Mouse (Mus musculus): Measurements from ENCODE around the gene Nwd1. TPM values are rescaled to one million over a fixed set of nuclear protein-coding genes. Genes with fewer than 3 reads are reported as not detected.

Nwd1 gene
- total and polyA plus RNA-seq, 2 experiments from 2014 or later: 1.9 to 24.4 TPM

DNA sequence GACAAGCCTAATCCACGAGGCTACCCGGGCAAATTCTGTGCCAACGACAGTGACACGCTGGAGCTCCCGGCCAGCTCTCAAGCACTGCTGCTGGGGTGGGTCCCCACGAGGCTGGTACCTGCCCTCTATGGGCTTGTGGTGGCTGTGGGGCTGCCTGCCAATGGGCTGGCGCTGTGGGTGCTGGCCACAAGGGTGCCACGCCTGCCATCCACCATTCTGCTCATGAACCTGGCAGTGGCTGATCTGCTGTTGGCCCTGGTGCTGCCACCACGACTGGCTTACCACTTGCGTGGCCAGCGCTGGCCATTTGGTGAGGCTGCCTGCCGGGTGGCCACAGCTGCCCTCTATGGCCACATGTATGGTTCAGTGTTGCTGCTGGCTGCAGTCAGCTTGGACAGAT lies 115.8 kb downstream of the Nwd1 start:
- DNase-seq (no peak), ATAC-seq (no peak)
- Histone ChIP-seq H3K4me2 (ENCODE audit: low read depth) (no peak overlapping the region), H3K9me3 (ENCODE audit: low read length) (no peaks in the 10 kb centered on the region), H3K4me3 (ENCODE audit: low read depth, low read length) (no peak overlapping the region), H3K27me3 (ENCODE audit: insufficient read depth, low read length) (no peaks in the 10 kb centered on the region), H3K4me1 (ENCODE audit: insufficient read depth) (no peaks in the 10 kb centered on the region), H3K36me3 (ENCODE audit: insufficient read depth) (peaks cover 17% of the 10 kb centered on the region), H3K27ac (ENCODE audit: low read depth, low read length) (no peak overlapping the region), H3K9ac (no peak overlapping the region)
- no peak for TF ChIP-seq CTCF (IDR thresholded peaks at IDR 0.05; ENCODE audit: low read depth)
- 91% methylated on average over 12 of the region's 12 CpGs for WGBS

DNA sequence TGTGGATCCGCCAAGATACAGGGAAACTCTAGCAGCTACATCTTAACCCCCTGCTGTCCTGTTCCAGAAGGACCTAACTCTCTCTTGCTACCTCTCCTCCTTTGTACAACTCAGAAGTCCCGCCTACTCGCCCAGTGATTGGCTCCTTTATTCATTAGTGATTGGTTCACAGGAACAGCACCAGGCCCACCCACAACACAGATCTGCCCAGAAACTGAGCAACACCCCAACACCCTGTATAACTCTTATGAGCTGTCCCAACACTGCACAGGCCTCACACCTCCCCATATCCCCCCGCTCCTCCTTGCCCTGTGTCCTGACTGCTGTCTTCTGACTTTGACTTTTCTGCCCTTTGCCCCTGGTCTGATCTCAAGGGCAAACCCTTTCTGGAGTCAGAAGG lies 119.2 kb downstream of the Nwd1 start:
- Histone ChIP-seq H3K9ac (no peak overlapping the region), H3K4me3 (ENCODE audit: low read depth, low read length) (no peak overlapping the region), H3K27ac (ENCODE audit: low read depth, low read length) (no peak overlapping the region), H3K27me3 (ENCODE audit: insufficient read depth, low read length) (no peaks in the 10 kb centered on the region), H3K9me3 (ENCODE audit: low read length) (no peaks in the 10 kb centered on the region), H3K4me2 (ENCODE audit: low read depth) (no peak overlapping the region), H3K36me3 (ENCODE audit: insufficient read depth) (no peaks in the 10 kb centered on the region), H3K4me1 (ENCODE audit: insufficient read depth) (no peaks in the 10 kb centered on the region)
- 63% methylated on average over 4 of the region's 4 CpGs for WGBS
- ATAC-seq (no peak), DNase-seq (no peak)
- no peak for TF ChIP-seq CTCF (IDR thresholded peaks at IDR 0.05; ENCODE audit: low read depth)

DNA sequence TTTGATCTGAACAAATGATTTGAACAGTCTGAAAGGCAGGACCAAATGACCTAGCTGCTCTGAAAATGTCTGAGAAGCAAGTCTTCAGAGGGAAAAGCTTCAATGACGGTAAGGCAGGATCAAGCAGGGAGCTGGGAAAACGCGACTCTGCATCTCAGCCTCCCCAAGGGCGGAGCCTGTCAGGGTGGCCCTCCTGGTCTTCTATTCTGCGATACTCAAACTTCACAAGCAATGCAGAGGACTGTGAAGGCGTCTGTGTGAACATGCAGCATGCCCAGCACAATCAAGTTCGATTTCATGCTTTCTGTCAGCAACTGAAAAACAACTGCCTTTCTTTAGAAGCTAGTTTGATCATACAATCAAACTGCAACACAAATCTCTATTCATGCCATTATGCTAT lies 120.3 kb downstream of the Nwd1 start:
- Histone ChIP-seq H3K27me3 (ENCODE audit: insufficient read depth, low read length) (no peaks in the 10 kb centered on the region), H3K4me3 (ENCODE audit: low read depth, low read length) (no peak overlapping the region), H3K4me2 (ENCODE audit: low read depth) (no peak overlapping the region), H3K27ac (ENCODE audit: low read depth, low read length) (no peak overlapping the region), H3K9ac (no peak overlapping the region), H3K36me3 (ENCODE audit: insufficient read depth) (no peaks in the 10 kb centered on the region), H3K9me3 (ENCODE audit: low read length) (no peaks in the 10 kb centered on the region), H3K4me1 (ENCODE audit: insufficient read depth) (no peaks in the 10 kb centered on the region)
- no peak for TF ChIP-seq CTCF (IDR thresholded peaks at IDR 0.05; ENCODE audit: low read depth)
- 28% methylated on average over 7 of the region's 7 CpGs for WGBS
- ATAC-seq (no peak), DNase-seq (no peak)

Small RNAs within 50 kb of the gene (microRNA-seq; reads per million reads assigned to microRNA genes)
- 0 reads per million in 2 experiments for gene Gm26237

Other genes starting within 250 kb of the Nwd1 start
- 61.6 and 62.9 TPM in 2 replicates for gene Eps15l1, start 225.3 kb upstream of the Nwd1 start, total RNA-seq (2014; rRNA removed)
- 44.2 and 48.8 TPM in 2 replicates for gene Eps15l1, start 225.3 kb upstream of the Nwd1 start, polyA plus RNA-seq (2015; fragmentation: Nextera tagmentation; extraction: Ambion mirVana)
- 0.77 and 1.00 TPM in 2 replicates for gene Calr3, start 202.8 kb upstream of the Nwd1 start, total RNA-seq (2014; rRNA removed)
- 1.1 and 1.4 TPM in 2 replicates for gene Calr3, start 202.8 kb upstream of the Nwd1 start, polyA plus RNA-seq (2015; fragmentation: Nextera tagmentation; extraction: Ambion mirVana)
- 12.5 and 13.7 TPM in 2 replicates for gene 1700030K09Rik, start 202.8 kb upstream of the Nwd1 start, total RNA-seq (2014; rRNA removed)
- gene 1700030K09Rik, start 202.8 kb upstream of the Nwd1 start, polyA plus RNA-seq (2015; fragmentation: Nextera tagmentation; extraction: Ambion mirVana): 15.5 and 16.1 TPM in 2 replicates
- gene Cherp, start 171.5 kb upstream of the Nwd1 start, total RNA-seq (2014; rRNA removed): 21.2 and 29.8 TPM in 2 replicates
- gene Cherp, start 171.5 kb upstream of the Nwd1 start, polyA plus RNA-seq (2015; fragmentation: Nextera tagmentation; extraction: Ambion mirVana): 36.8 and 43.7 TPM in 2 replicates
- 47.1 and 55.1 TPM in 2 replicates for gene Slc35e1, start 154.1 kb upstream of the Nwd1 start, total RNA-seq (2014; rRNA removed)
- 8.8 and 12.2 TPM in 2 replicates for gene Slc35e1, start 154.1 kb upstream of the Nwd1 start, polyA plus RNA-seq (2015; fragmentation: Nextera tagmentation; extraction: Ambion mirVana)
- 10.9 and 14.2 TPM in 2 replicates for gene Med26, start 98.4 kb upstream of the Nwd1 start, total RNA-seq (2014; rRNA removed)
- 17.7 and 18.6 TPM in 2 replicates for gene Med26, start 98.4 kb upstream of the Nwd1 start, polyA plus RNA-seq (2015; fragmentation: Nextera tagmentation; extraction: Ambion mirVana)
- 115 and 117 TPM in 2 replicates for gene Smim7, start 75.6 kb upstream of the Nwd1 start, total RNA-seq (2014; rRNA removed)
- 151 and 163 TPM in 2 replicates for gene Smim7, start 75.6 kb upstream of the Nwd1 start, polyA plus RNA-seq (2015; fragmentation: Nextera tagmentation; extraction: Ambion mirVana)
- 40.2 and 46.0 TPM in 2 replicates for gene Tmem38a, start 74.7 kb upstream of the Nwd1 start, total RNA-seq (2014; rRNA removed)
- 26.3 and 37.8 TPM in 2 replicates for gene Tmem38a, start 74.7 kb upstream of the Nwd1 start, polyA plus RNA-seq (2015; fragmentation: Nextera tagmentation; extraction: Ambion mirVana)
- gene Sin3b, start 76.6 kb downstream of the Nwd1 start, total RNA-seq (2014; rRNA removed): 219 and 237 TPM in 2 replicates
- gene Sin3b, start 76.6 kb downstream of the Nwd1 start, polyA plus RNA-seq (2015; fragmentation: Nextera tagmentation; extraction: Ambion mirVana): 289 and 331 TPM in 2 replicates
- 0.24 and 0.46 TPM in 2 replicates for gene F2rl3, start 115.2 kb downstream of the Nwd1 start, total RNA-seq (2014; rRNA removed)
- gene F2rl3, start 115.2 kb downstream of the Nwd1 start, polyA plus RNA-seq (2015; fragmentation: Nextera tagmentation; extraction: Ambion mirVana): 0.24 and 0.40 TPM in 2 replicates